Mouse (Mus musculus): Measurements from ENCODE around the gene Tmem50b. TPM values are rescaled to one million over a fixed set of nuclear protein-coding genes. Genes with fewer than 3 reads are reported as not detected.

Tmem50b gene
- polyA plus RNA-seq, 1 experiment from 2014 or later, result 38.7 TPM

DNA sequence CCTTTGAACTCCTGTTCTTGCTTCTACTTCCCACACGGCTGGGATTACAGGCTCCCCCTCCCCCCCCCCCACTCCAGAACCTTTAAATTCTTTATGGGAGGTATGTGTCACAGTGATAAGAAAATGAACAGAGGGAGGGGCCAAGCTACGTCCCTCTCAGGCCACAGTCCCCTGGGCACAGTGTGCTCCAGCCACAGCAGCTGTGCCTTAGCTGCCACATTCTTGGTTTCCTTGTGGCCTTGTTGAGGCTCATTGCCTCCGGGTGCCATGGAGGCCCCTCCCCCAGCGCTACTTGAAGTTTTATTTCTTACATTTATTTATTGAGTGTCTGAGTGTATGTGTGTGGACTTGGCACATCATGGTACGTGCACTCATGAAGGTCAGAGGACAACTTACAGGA is 70.1 kb downstream of the Tmem50b start:
- no peaks in the 10 kb centered on the region for H3K9me3 ChIP-seq
- ATAC-seq (ENCODE audit: low FRiP score), result no peak

DNA sequence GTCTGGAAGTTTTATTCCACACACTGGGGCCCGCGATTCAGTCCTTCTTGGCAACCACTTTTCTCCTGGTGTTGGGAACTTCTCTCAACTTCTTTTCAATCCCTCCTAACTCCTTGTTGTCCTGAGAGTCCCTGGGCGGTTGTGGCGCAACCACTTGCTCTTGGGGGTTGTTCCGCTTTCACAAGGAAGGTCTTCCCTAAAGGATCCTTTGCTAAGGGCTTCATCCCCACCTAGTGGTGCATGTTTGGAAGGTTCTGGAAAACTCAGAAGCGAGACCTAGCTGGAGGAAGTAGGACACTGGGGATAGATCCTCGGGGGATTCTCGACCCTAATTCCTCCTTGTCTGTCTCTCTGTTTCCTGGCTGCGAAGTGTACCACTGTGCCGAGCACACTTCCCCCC is 70.5 kb downstream of the Tmem50b start:
- H3K4me3 ChIP-seq (replicated peaks), result no peak overlapping the region
- no peak for ATAC-seq (ENCODE audit: low FRiP score)
- H3K27me3 ChIP-seq, result no peaks in the 10 kb centered on the region
- H3K27ac ChIP-seq, result no peak overlapping the region
- no peak overlapping the region for H3K9ac ChIP-seq
- 81% methylated on average over 10 of the region's 10 CpGs for WGBS
- H3K4me1 ChIP-seq, result no peaks in the 10 kb centered on the region
- no peaks in the 10 kb centered on the region for H3K36me3 ChIP-seq (replicated peaks)
- no peaks in the 10 kb centered on the region for H3K9me3 ChIP-seq
- no peak overlapping the region for H3K4me2 ChIP-seq

More for the DNA sequence above, 70.1 kb downstream of the Tmem50b start:
- H3K4me3 ChIP-seq (replicated peaks), result no peak overlapping the region
- H3K36me3 ChIP-seq (replicated peaks), result no peaks in the 10 kb centered on the region
- H3K9ac ChIP-seq, result no peak overlapping the region
- H3K27ac ChIP-seq, result no peak overlapping the region
- no peaks in the 10 kb centered on the region for H3K4me1 ChIP-seq
- WGBS, result 80% methylated on average over 5 of the region's 5 CpGs
- H3K4me2 ChIP-seq, result no peak overlapping the region
- H3K27me3 ChIP-seq, result no peaks in the 10 kb centered on the region

DNA sequence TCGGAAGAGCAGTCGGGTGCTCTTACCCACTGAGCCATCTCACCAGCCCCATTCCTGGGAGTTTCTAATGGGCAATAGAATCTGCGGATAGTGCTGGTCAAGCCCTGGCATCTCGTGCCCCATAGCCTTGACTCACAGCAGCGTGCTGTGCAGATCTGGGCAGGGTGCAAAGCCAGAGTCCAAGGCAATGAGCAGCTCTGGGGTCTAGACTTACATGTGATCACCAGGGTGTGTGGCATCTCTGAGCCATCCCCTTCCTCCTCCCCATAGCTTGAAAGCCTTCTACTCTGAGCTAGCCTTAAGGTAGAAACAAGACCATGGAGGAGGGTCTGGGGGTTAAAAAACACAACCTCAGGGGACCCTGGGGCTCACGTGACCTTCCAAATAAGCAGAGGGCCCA is 71.3 kb downstream of the Tmem50b start:
- H3K4me2 ChIP-seq, result no peak overlapping the region
- H3K27ac ChIP-seq, result no peak overlapping the region
- no peaks in the 10 kb centered on the region for H3K9me3 ChIP-seq
- no peak overlapping the region for H3K4me3 ChIP-seq (replicated peaks)
- no peaks in the 10 kb centered on the region for H3K36me3 ChIP-seq (replicated peaks)
- no peak for ATAC-seq (ENCODE audit: low FRiP score)
- WGBS, result 96% methylated on average over 6 of the region's 6 CpGs
- no peaks in the 10 kb centered on the region for H3K4me1 ChIP-seq
- no peaks in the 10 kb centered on the region for H3K27me3 ChIP-seq
- H3K9ac ChIP-seq, result no peak overlapping the region

Small RNAs within 50 kb of the gene (microRNA-seq; reads per million reads assigned to microRNA genes)
- gene Mir6367, result not detected

Other genes starting within 250 kb of the Tmem50b start
- gene Ifnar2, start 225.0 kb downstream of the Tmem50b start, polyA plus RNA-seq (2016; fragmentation: Nextera tagmentation; extraction: Ambion mirVana), result 29.2 and 29.9 TPM in 2 replicates
- not detected in 2 replicates for gene Gm21970, start 206.1 kb downstream of the Tmem50b start, polyA plus RNA-seq (2016; fragmentation: Nextera tagmentation; extraction: Ambion mirVana)
- 5.8 and 6.3 TPM in 2 replicates for gene Il10rb, start 191.6 kb downstream of the Tmem50b start, polyA plus RNA-seq (2016; fragmentation: Nextera tagmentation; extraction: Ambion mirVana)
- gene Ifnar1, start 112.6 kb downstream of the Tmem50b start, polyA plus RNA-seq (2016; fragmentation: Nextera tagmentation; extraction: Ambion mirVana), result 54.7 and 57.7 TPM in 2 replicates
- gene Ifngr2, start 50.7 kb downstream of the Tmem50b start, polyA plus RNA-seq (2016; fragmentation: Nextera tagmentation; extraction: Ambion mirVana), result 27.9 and 31.9 TPM in 2 replicates
- gene Dnajc28, start 21.2 kb upstream of the Tmem50b start, polyA plus RNA-seq (2016; fragmentation: Nextera tagmentation; extraction: Ambion mirVana), result 5.3 and 5.4 TPM in 2 replicates
- 118 and 124 TPM in 2 replicates for gene Gart, start 49.2 kb upstream of the Tmem50b start, polyA plus RNA-seq (2016; fragmentation: Nextera tagmentation; extraction: Ambion mirVana)
- gene Son, start 49.7 kb upstream of the Tmem50b start, polyA plus RNA-seq (2016; fragmentation: Nextera tagmentation; extraction: Ambion mirVana), result 165 and 167 TPM in 2 replicates
- 34.0 and 36.6 TPM in 2 replicates for gene Donson, start 91.0 kb upstream of the Tmem50b start, polyA plus RNA-seq (2016; fragmentation: Nextera tagmentation; extraction: Ambion mirVana)
- 76.7 and 79.5 TPM in 2 replicates for gene Cryzl1, start 131.2 kb upstream of the Tmem50b start, polyA plus RNA-seq (2016; fragmentation: Nextera tagmentation; extraction: Ambion mirVana)
- gene Itsn1, start 131.5 kb upstream of the Tmem50b start, polyA plus RNA-seq (2016; fragmentation: Nextera tagmentation; extraction: Ambion mirVana), result 65.4 and 71.4 TPM in 2 replicates

Data from forebrain, embryonic 12.5 days (tissue).